ENCODE assay signal across 15 mouse cellular contexts in genomic region chr15:21355356-21356101, GRCm38 (mm10).
DNase-seq lines count a peak whose midpoint lies in the region.
"Had no signal": no experiment of that assay in that cellular context is flagged by ENCODE, and none has a peak within 500 bp of the region (broad histone marks: within the 10 kb centered on the region; RNA-seq: fewer than 3 reads in every experiment).

No protein-coding gene starts in this region.

- intact Hi-C loops in left cerebral cortex, postnatal 4 days (cut with DNase I) = no loop called here

- DNase-seq in left cerebral cortex, adult 11 months (ENCODE audit: low spot score) = peak; percentile 18
- no peak for DNase-seq in left cerebral cortex, postnatal 4 days
- DNase-seq in right cerebral cortex, adult 18-20 months = peak; percentile 20
- no peak for DNase-seq in right cerebral cortex, postnatal 4 days
- peak; percentile 67 for DNase-seq in telencephalon, adult 2 months (ENCODE audit: low read depth, low spot score)
- DNase-seq in cerebellum, adult 11-12 months = no peak
- DNase-seq: adrenal gland, adult 2 months; adrenal gland, postnatal 10 days; adrenal gland, postnatal 25 days; cerebellum, adult 18-20 months; cerebellum, adult 8-10 months; cerebellum, adult 9-11 months; cerebellum, postnatal 14 days; cerebellum, postnatal 36 days; forebrain, postnatal 0 days had no signal

Comparison
In these comparisons a context has a peak if more than half of its experiments do, and no peak if none do; other contexts are left out.
1. DNase-seq: peak in left cerebral cortex, adult 11 months (single experiment), right cerebral cortex, adult 18-20 months (single experiment) and telencephalon, adult 2 months (single experiment); none in left cerebral cortex, postnatal 4 days (single experiment), right cerebral cortex, postnatal 4 days (single experiment) and cerebellum, adult 11-12 months (single experiment).